Mouse (Mus musculus): ENCODE results near the gene Lrrc56. TPM values are rescaled to one million over a fixed set of nuclear protein-coding genes. Genes with fewer than 3 reads are reported as not detected.

Gene Lrrc56
- 1 to 10 TPM; 1.6 to 1.7 TPM for total RNA-seq (2021)
- long read RNA-seq, experiment 1, partial matches to known transcripts: 1 of 3 reads
- long read RNA-seq, experiment 1, other reads (novel, unspliced or antisense): 1 of 3 reads
- long read RNA-seq, experiment 2, partial matches to known transcripts: 0 of 1 reads
- long read RNA-seq, experiment 2, other reads (novel, unspliced or antisense): 0 of 1 reads

- peak; percentile 98 for DNase-seq (ENCODE audit: low spot score)
Measured at GRCm38 (mm10) chr7:141193948-141194347, at the start of gene Lrrc56, which contains the start of gene Hras. TSS of gene Lrrc56 (plus strand) at chr7:141194157. TSS of gene Hras (minus strand) at chr7:141194005.

DNA sequence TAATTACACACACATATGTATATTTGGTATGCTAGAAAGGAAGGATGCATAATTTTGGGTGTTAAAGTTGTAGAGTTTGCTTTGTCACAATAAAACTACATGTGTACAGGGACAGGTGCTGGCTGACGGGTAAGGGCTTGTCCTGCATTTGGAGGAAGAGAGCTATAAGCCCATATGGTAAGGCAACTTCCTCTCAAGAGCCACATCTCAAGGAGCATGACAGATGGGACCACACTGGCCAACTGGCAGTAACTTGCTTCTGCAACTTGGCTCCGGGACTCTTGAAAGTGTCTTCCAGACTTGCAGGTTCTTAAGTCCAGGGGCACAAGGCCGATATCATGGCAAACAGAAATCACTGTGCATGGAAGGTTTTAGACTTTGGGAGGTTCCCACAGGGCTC, 49.3 kb upstream of the Lrrc56 start:
- DNase-seq (ENCODE audit: low spot score): no peak

GRCm38 (mm10) chr7:141145403-141145802, 48.6 kb upstream of the Lrrc56 start:
- no peak for DNase-seq (ENCODE audit: low spot score)

DNA sequence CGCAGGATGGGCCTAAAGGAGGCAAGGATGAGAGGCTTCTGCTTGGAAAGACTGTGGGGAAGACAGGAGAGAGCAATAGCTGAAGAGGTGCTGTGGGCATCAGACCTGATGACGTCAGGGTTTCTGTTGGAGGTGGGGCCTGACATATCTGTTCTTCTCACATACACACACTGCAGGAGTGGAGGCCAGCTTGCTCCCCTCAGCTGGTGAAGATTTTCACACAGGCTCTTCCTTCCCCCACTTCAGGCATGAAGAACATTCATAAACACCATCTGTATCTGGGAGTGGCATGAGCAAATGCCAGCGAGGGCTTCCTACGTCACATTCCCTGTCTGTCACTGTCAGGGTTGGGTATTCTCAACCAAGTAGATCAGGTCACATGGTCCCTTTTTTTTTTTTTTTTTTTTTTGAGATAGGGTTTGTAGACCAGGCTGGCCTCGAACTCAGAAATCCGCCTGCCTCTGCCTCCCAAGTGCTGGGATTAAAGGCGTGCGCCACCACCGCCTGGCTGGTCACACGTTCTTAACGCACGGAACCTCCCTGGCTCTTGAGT, 47.8 kb upstream of the Lrrc56 start:
- DNase-seq (ENCODE audit: low spot score): no peak

- DNase-seq (ENCODE audit: low spot score): no peak
Measured at GRCm38 (mm10) chr7:141147044-141147443, 46.9 kb upstream of the Lrrc56 start.

DNA sequence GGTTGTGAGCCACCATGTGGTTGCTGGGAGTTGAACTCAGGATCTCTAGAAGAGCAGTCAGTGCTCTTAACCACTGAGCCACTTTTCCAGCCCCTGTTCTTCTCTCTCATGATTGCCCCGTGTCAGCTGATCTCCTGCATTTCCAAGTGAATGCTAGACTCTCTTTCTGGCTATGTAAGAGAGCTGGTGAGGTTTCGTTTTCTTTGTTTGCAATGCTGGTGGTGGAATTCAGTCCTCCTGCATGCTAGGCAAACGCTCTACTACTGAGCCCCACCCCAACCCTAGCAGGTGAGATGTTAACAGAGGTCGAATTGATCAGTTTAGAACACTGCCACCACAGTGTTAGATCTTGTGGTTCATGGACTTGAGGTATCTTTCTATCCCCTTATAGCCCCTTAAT, 45.3 kb upstream of the Lrrc56 start:
- no peak for DNase-seq (ENCODE audit: low spot score)

DNA sequence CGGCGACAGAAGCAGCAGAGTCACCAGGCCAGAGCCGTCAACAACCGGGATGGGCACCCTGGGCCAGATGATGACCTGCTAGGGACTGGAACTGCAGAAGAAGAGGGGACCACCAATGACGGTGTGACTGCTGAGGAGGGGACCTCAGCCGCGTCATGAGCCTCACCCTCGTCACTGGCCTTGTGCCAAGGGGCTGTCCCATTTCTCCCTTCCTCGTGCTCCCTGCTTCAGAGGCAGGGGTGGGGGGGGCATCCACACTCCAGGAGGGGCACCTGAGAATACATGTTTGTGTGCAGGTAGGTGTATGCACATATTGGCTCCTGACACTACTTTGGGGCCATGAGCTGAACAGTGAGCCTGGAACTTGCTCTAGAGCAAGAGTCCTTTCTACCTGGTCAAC, 38.6 kb upstream of the Lrrc56 start:
- no peak for DNase-seq (ENCODE audit: low spot score)

DNA sequence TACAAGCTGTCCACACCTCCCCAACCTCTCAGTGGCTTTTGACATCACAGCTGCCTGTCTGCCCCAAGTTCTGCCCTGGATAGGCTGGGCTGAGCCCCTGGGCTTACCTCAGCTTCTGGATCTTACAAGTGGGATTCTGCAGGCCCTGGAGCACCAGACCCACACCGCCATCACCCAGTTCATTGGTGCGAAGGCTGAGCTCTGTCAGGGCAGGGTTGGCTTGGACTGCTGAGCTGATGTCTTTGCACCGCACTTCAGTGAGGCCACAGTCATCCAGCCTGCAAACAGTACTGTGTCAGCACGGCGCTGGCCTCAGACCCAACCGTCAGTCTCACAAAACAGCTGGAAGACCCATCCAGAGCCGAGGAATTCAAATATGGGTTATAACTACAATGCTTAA, 29.6 kb upstream of the Lrrc56 start:
- no peak for DNase-seq (ENCODE audit: low spot score)

- peak; percentile 20 for DNase-seq (ENCODE audit: low spot score)
Measured at GRCm38 (mm10) chr7:141164850-141165249, 29.1 kb upstream of the Lrrc56 start.

DNA sequence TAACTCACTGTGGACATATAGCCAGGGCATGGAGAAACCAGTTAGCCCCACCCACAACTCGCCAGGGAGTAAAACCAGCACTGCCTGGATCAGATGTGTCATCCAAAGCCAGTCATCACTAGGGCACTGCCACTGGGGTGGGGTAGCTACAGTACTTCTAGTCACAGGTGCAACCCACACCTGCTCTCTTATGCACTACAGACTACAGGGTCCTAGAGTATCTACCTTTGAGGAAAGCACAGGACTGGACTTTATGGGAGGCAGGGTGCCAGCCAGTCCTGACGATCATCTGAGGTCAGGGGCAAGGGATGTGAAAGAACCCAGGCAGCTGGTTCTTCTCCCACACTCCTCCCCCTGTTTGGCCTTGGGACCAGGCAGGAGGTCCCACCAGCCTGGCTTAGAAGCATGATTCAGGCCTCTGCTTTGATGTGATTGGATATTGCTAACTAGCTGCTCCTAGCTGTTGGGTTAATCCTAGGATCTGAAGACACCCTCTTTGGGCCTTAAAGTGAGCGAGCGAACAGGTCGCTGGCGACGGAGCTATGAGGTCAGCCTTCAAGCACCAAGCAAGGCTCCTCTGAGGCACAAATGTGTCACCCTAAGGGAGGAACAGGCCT, 25.9 kb upstream of the Lrrc56 start:
- DNase-seq (ENCODE audit: low spot score): peak; percentile 28

GRCm38 (mm10) chr7:141168518-141168953, 25.4 kb upstream of the Lrrc56 start:
- peak; percentile 62 for DNase-seq (ENCODE audit: low spot score)

DNA sequence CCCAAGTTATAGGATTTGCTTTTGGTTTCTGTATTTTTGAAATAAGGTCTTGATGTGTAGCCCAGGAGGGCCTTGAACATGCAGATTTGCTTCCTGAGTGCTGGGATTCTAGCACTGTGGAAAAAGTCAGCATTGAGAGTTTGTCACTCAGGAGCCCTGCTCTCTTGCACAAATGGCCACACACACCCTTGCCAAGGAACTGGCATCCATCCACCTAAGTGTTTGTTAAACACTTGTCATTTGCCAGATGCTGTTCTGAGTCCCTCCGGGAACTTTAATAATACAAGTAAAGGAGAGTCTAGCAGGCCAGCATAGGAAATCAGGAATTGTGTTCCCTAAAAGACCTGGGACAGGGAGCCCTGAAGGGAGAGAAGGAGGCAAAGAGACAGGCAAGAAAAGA, 24.7 kb upstream of the Lrrc56 start:
- DNase-seq (ENCODE audit: low spot score): no peak

GRCm38 (mm10) chr7:141169866-141170265, 24.1 kb upstream of the Lrrc56 start:
- DNase-seq (ENCODE audit: low spot score): no peak

- DNase-seq (ENCODE audit: low spot score): peak; percentile 90
Measured at GRCm38 (mm10) chr7:141172116-141173006, 21.6 kb upstream of the Lrrc56 start, which contains the start of gene Rnh1. TSS of gene Rnh1 (minus strand) at chr7:141172857.

GRCm38 (mm10) chr7:141173323-141173850, 20.6 kb upstream of the Lrrc56 start:
- no peak for DNase-seq (ENCODE audit: low spot score)

DNA sequence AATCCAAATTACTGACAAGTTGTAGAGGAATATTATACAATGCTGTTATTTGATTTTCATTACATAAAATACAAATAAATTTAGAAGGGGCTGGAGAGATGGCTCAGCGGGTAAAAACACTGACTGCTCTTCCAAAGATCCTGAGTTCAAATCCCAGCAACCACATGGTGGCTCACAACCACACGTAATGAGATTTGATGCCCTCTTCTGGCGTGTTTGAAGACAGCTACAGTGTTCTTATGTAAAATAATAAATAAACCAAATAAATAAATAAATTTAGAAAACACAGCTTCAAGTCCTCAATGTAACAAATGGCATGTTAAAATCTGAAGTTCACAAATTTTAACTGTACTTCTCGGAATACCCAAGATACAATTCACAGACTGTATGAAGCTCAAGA, 18.9 kb upstream of the Lrrc56 start:
- no peak for DNase-seq (ENCODE audit: low spot score)

DNA sequence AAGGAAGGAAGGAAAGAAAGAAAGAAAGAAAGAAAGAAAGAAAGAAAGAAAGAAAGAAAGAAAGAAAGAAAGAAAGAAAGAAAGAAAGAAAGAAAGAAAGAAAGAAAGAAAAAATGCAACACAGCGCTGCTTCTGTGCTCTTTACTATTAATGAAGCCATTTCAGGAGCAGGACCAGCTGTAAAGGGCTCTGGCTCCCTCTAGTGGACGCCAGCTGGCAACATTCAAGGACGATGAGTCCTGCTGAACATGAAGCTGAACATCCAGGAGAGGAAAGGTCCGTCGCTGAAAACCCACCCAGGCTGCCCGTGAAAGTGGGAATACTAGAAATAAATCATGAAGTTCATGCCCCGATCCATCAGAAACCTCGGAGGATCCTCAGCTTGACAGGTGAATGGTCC, 17.8 kb upstream of the Lrrc56 start:
- DNase-seq (ENCODE audit: low spot score): peak; percentile 87

- DNase-seq (ENCODE audit: low spot score): no peak
Measured at GRCm38 (mm10) chr7:141188194-141188593, 5.8 kb upstream of the Lrrc56 start.

GRCm38 (mm10) chr7:141188733-141189132, 5.2 kb upstream of the Lrrc56 start:
- no peak for DNase-seq (ENCODE audit: low spot score)

GRCm38 (mm10) chr7:141190220-141190619, 3.7 kb upstream of the Lrrc56 start:
- no peak for DNase-seq (ENCODE audit: low spot score)

DNA sequence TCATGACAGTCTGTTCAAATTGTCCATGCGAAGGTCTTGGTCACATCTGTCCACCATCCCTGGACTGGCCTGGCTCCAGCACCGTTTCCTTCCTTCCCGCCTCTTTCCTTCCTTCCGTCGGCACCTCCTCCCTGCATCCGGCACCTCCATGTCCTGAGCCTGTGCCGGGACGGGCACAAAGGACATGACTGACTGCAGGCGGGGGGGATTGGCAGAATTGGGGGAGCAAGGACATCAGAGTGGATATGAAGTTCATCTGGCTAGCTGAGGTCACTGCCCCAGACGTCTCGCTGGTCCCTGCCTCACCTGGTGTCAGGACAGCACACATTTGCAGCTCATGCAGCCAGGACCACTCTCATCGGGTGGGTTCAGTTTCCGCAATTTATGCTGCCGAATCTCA, 2.9 kb upstream of the Lrrc56 start:
- DNase-seq (ENCODE audit: low spot score): no peak

Data from gastrocnemius, adult 18-20 months (tissue).